Mouse (Mus musculus): ENCODE results near the gene Mfrp. TPM values are rescaled to one million over a fixed set of nuclear protein-coding genes. Genes with fewer than 3 reads are reported as not detected.
A peak's percentile ranks its signal among the peaks of the same experiment; 100 is the strongest.

Gene Mfrp
- 0.13 and 0.17 TPM in 2 replicates for polyA plus RNA-seq (2015; fragmentation: Nextera tagmentation; extraction: Ambion mirVana)

GRCm38 (mm10) chr9:44101490-44101889, at the start of gene Mfrp:
TSS of gene Mfrp (plus strand) at chr9:44101729.
- no peak within 1 kb of the TSS for H3K4me2 ChIP-seq (replicated peaks)
- no peaks in the 10 kb centered on the region for H3K9me3 ChIP-seq
- peaks cover 41% of the 10 kb centered on the region for H3K36me3 ChIP-seq
- no peaks in the 10 kb centered on the region for H3K27me3 ChIP-seq
- H3K27ac ChIP-seq, result no peak within 1 kb of the TSS
- H3K9ac ChIP-seq, result no peak within 1 kb of the TSS
- no peak for ATAC-seq (ENCODE audit: low FRiP score, low read depth)
- H3K4me1 ChIP-seq, result peaks cover 6% of the 10 kb centered on the region
- 58% methylated on average over 9 of the region's 9 CpGs for whole genome bisulfite sequencing
- no peak within 1 kb of the TSS for H3K4me3 ChIP-seq

- ATAC-seq (ENCODE audit: low FRiP score, low read depth), result no peak
- Histone ChIP-seq H3K4me2 (replicated peaks) (no peak overlapping the region), H3K9me3 (no peaks in the 10 kb centered on the region), H3K27me3 (no peaks in the 10 kb centered on the region), H3K27ac (no peak overlapping the region), H3K36me3 (no peaks in the 10 kb centered on the region), H3K4me1 (no peaks in the 10 kb centered on the region), H3K9ac (no peak overlapping the region), H3K4me3 (no peak overlapping the region)
- 66% methylated on average over 3 of the region's 3 CpGs for WGBS
Measured at GRCm38 (mm10) chr9:44052855-44053254, 48.7 kb upstream of the Mfrp start.

GRCm38 (mm10) chr9:44053936-44054335, 47.6 kb upstream of the Mfrp start:
- Histone ChIP-seq H3K4me1 (no peaks in the 10 kb centered on the region), H3K36me3 (no peaks in the 10 kb centered on the region), H3K4me3 (no peak overlapping the region), H3K9me3 (no peaks in the 10 kb centered on the region), H3K27me3 (no peaks in the 10 kb centered on the region), H3K27ac (no peak overlapping the region), H3K4me2 (replicated peaks) (no peak overlapping the region), H3K9ac (no peak overlapping the region)
- no peak for ATAC-seq (ENCODE audit: low FRiP score, low read depth)
- 64% methylated on average over 1 of the region's 1 CpGs for WGBS

GRCm38 (mm10) chr9:44058606-44059005, 42.9 kb upstream of the Mfrp start:
- 86% methylated on average over 6 of the region's 6 CpGs for WGBS
- ATAC-seq (ENCODE audit: low FRiP score, low read depth), result no peak
- no peak overlapping the region for H3K4me2 ChIP-seq (replicated peaks)
- H3K9ac ChIP-seq, result no peak overlapping the region
- H3K27ac ChIP-seq, result no peak overlapping the region
- H3K4me3 ChIP-seq, result no peak overlapping the region
- no peaks in the 10 kb centered on the region for H3K36me3 ChIP-seq
- no peaks in the 10 kb centered on the region for H3K27me3 ChIP-seq
- no peaks in the 10 kb centered on the region for H3K9me3 ChIP-seq
- no peaks in the 10 kb centered on the region for H3K4me1 ChIP-seq

GRCm38 (mm10) chr9:44065177-44065576, 36.4 kb upstream of the Mfrp start:
- H3K27me3 ChIP-seq, result peaks cover 6% of the 10 kb centered on the region; the same call in 1 of the 2 replicates
- ATAC-seq (ENCODE audit: low FRiP score, low read depth), result no peak
- H3K4me1 ChIP-seq, result peaks cover 13% of the 10 kb centered on the region
- no peak overlapping the region for H3K9ac ChIP-seq
- 38% methylated on average over 1 of the region's 1 CpGs for WGBS
- H3K4me2 ChIP-seq (replicated peaks), result no peak overlapping the region
- H3K27ac ChIP-seq, result no peak overlapping the region
- H3K4me3 ChIP-seq, result no peak overlapping the region
- no peaks in the 10 kb centered on the region for H3K9me3 ChIP-seq
- H3K36me3 ChIP-seq, result no peaks in the 10 kb centered on the region

GRCm38 (mm10) chr9:44066785-44067225, 34.7 kb upstream of the Mfrp start, which contains the start of gene Usp2:
TSS of gene Usp2 (plus strand) at chr9:44067021.
- Histone ChIP-seq H3K4me3 (peak within 1 kb of the TSS; percentile 57), H3K4me2 (replicated peaks) (peak within 1 kb of the TSS; percentile 94), H3K9ac (peak within 1 kb of the TSS; percentile 70), H3K9me3 (no peaks in the 10 kb centered on the region), H3K27me3 (peaks cover 14% of the 10 kb centered on the region), H3K4me1 (peaks cover 27% of the 10 kb centered on the region), H3K36me3 (no peaks in the 10 kb centered on the region), H3K27ac (no peak within 1 kb of the TSS)
- WGBS, result under 1% methylated on average over 38 of the region's 38 CpGs
- ATAC-seq (ENCODE audit: low FRiP score, low read depth), result peak; percentile 97

GRCm38 (mm10) chr9:44067241-44067959, 34.1 kb upstream of the Mfrp start:
- WGBS, result 6% methylated on average over 15 of the region's 15 CpGs
- no peak overlapping the region for H3K27ac ChIP-seq
- no peaks in the 10 kb centered on the region for H3K9me3 ChIP-seq
- H3K36me3 ChIP-seq, result no peaks in the 10 kb centered on the region
- ATAC-seq (ENCODE audit: low FRiP score, low read depth), result peak; percentile 17; the same call in 1 of the 2 replicates
- H3K4me1 ChIP-seq, result peaks cover 33% of the 10 kb centered on the region
- peak overlapping the region; percentile 70 for H3K9ac ChIP-seq
- H3K4me3 ChIP-seq, result peak overlapping the region; percentile 57
- H3K4me2 ChIP-seq (replicated peaks), result peak overlapping the region; percentile 94
- H3K27me3 ChIP-seq, result peaks cover 14% of the 10 kb centered on the region

- Histone ChIP-seq H3K4me3 (peak overlapping the region; percentile 57), H3K27me3 (peaks cover 14% of the 10 kb centered on the region), H3K27ac (no peak overlapping the region), H3K9me3 (no peaks in the 10 kb centered on the region), H3K36me3 (no peaks in the 10 kb centered on the region), H3K4me1 (peaks cover 39% of the 10 kb centered on the region), H3K9ac (no peak overlapping the region), H3K4me2 (replicated peaks) (peak overlapping the region; percentile 94)
- 76% methylated on average over 6 of the region's 6 CpGs for WGBS
- no peak for ATAC-seq (ENCODE audit: low FRiP score, low read depth)
Measured at GRCm38 (mm10) chr9:44067960-44068330, 33.6 kb upstream of the Mfrp start.

- Histone ChIP-seq H3K4me2 (replicated peaks) (no peak overlapping the region), H3K4me3 (no peak overlapping the region), H3K9ac (no peak overlapping the region), H3K9me3 (no peaks in the 10 kb centered on the region), H3K4me1 (peaks cover 40% of the 10 kb centered on the region), H3K27me3 (peaks cover 14% of the 10 kb centered on the region), H3K27ac (no peak overlapping the region), H3K36me3 (no peaks in the 10 kb centered on the region)
- ATAC-seq (ENCODE audit: low FRiP score, low read depth), result no peak
- WGBS, result 17% methylated on average over 7 of the region's 7 CpGs
Measured at GRCm38 (mm10) chr9:44069252-44069651, 32.3 kb upstream of the Mfrp start.

- no peaks in the 10 kb centered on the region for H3K9me3 ChIP-seq
- H3K4me2 ChIP-seq (replicated peaks), result no peak overlapping the region
- no peaks in the 10 kb centered on the region for H3K36me3 ChIP-seq
- no peak overlapping the region for H3K27ac ChIP-seq
- H3K4me3 ChIP-seq, result no peak overlapping the region
- peaks cover 40% of the 10 kb centered on the region for H3K4me1 ChIP-seq
- ATAC-seq (ENCODE audit: low FRiP score, low read depth), result no peak
- 62% methylated on average over 14 of the region's 14 CpGs for WGBS
- no peak overlapping the region for H3K9ac ChIP-seq
- peaks cover 14% of the 10 kb centered on the region for H3K27me3 ChIP-seq
Measured at GRCm38 (mm10) chr9:44070113-44070843, 31.3 kb upstream of the Mfrp start.

GRCm38 (mm10) chr9:44070844-44071231, 30.7 kb upstream of the Mfrp start:
- no peak for ATAC-seq (ENCODE audit: low FRiP score, low read depth)
- H3K4me3 ChIP-seq, result no peak overlapping the region
- 28% methylated on average over 8 of the region's 8 CpGs for WGBS
- H3K4me2 ChIP-seq (replicated peaks), result no peak overlapping the region
- H3K9ac ChIP-seq, result no peak overlapping the region
- peaks cover 40% of the 10 kb centered on the region for H3K4me1 ChIP-seq
- peaks cover 14% of the 10 kb centered on the region for H3K27me3 ChIP-seq
- H3K36me3 ChIP-seq, result no peaks in the 10 kb centered on the region
- H3K27ac ChIP-seq, result no peak overlapping the region
- no peaks in the 10 kb centered on the region for H3K9me3 ChIP-seq

- Histone ChIP-seq H3K27ac (no peak overlapping the region; the same call in 1 of the 2 replicates), H3K9ac (peak overlapping the region; percentile 13), H3K4me2 (replicated peaks) (peak overlapping the region; percentile 27; the same call in 1 of the 2 replicates), H3K36me3 (no peaks in the 10 kb centered on the region), H3K9me3 (no peaks in the 10 kb centered on the region), H3K4me3 (no peak overlapping the region), H3K27me3 (peaks cover 14% of the 10 kb centered on the region), H3K4me1 (peaks cover 39% of the 10 kb centered on the region)
- no peak for ATAC-seq (ENCODE audit: low FRiP score, low read depth)
- 39% methylated on average over 11 of the region's 11 CpGs for WGBS
Measured at GRCm38 (mm10) chr9:44071914-44072598, 29.5 kb upstream of the Mfrp start.

Data from limb, embryonic 13.5 days (tissue).